Mouse (Mus musculus): ENCODE measurements around the gene Ush2a.

Gene Ush2a

GRCm38 (mm10) chr1:188543364-188543763 is 281.5 kb downstream of the Ush2a start:
- DNase-seq (ENCODE audit: low spot score): no peak

- no peak for DNase-seq (ENCODE audit: low spot score)
Observed at GRCm38 (mm10) chr1:188549686-188550085, 287.9 kb downstream of the Ush2a start.

GRCm38 (mm10) chr1:188551802-188552201 is 290.0 kb downstream of the Ush2a start:
- no peak for DNase-seq (ENCODE audit: low spot score)

- DNase-seq (ENCODE audit: low spot score): no peak
Observed at GRCm38 (mm10) chr1:188558911-188559310, 297.1 kb downstream of the Ush2a start.

GRCm38 (mm10) chr1:188566229-188566628 is 304.4 kb downstream of the Ush2a start:
- no peak for DNase-seq (ENCODE audit: low spot score)

GRCm38 (mm10) chr1:188567486-188567885 is 305.7 kb downstream of the Ush2a start:
- DNase-seq (ENCODE audit: low spot score): no peak

GRCm38 (mm10) chr1:188568295-188568961 is 306.6 kb downstream of the Ush2a start:
- DNase-seq (ENCODE audit: low spot score): no peak

- DNase-seq (ENCODE audit: low spot score): no peak
Observed at GRCm38 (mm10) chr1:188576246-188576747, 314.5 kb downstream of the Ush2a start.

GRCm38 (mm10) chr1:188577376-188577775 is 315.6 kb downstream of the Ush2a start:
- DNase-seq (ENCODE audit: low spot score): no peak

- DNase-seq (ENCODE audit: low spot score): no peak
Observed at GRCm38 (mm10) chr1:188581136-188581535, 319.3 kb downstream of the Ush2a start.

GRCm38 (mm10) chr1:188595251-188595650 is 333.4 kb downstream of the Ush2a start:
- no peak for DNase-seq (ENCODE audit: low spot score)

- DNase-seq (ENCODE audit: low spot score): no peak
Observed at GRCm38 (mm10) chr1:188598052-188598451, 336.2 kb downstream of the Ush2a start.

GRCm38 (mm10) chr1:188599134-188599533 is 337.3 kb downstream of the Ush2a start:
- DNase-seq (ENCODE audit: low spot score): no peak

GRCm38 (mm10) chr1:188606450-188606849 is 344.6 kb downstream of the Ush2a start:
- DNase-seq (ENCODE audit: low spot score): no peak

- DNase-seq (ENCODE audit: low spot score): no peak
Observed at GRCm38 (mm10) chr1:188616547-188616946, 354.7 kb downstream of the Ush2a start.

GRCm38 (mm10) chr1:188633736-188634135 is 371.9 kb downstream of the Ush2a start:
- no peak for DNase-seq (ENCODE audit: low spot score)

- no peak for DNase-seq (ENCODE audit: low spot score)
Observed at GRCm38 (mm10) chr1:188639666-188640065, 377.8 kb downstream of the Ush2a start.

- DNase-seq (ENCODE audit: low spot score): no peak
Observed at GRCm38 (mm10) chr1:188643156-188643555, 381.3 kb downstream of the Ush2a start.

GRCm38 (mm10) chr1:188653001-188653400 is 391.2 kb downstream of the Ush2a start:
- DNase-seq (ENCODE audit: low spot score): no peak

- DNase-seq (ENCODE audit: low spot score): no peak
Observed at GRCm38 (mm10) chr1:188656121-188656520, 394.3 kb downstream of the Ush2a start.

- no peak for DNase-seq (ENCODE audit: low spot score)
Observed at GRCm38 (mm10) chr1:188659159-188659558, 397.3 kb downstream of the Ush2a start.

GRCm38 (mm10) chr1:188660339-188660738 is 398.5 kb downstream of the Ush2a start:
- DNase-seq (ENCODE audit: low spot score): no peak

- DNase-seq (ENCODE audit: low spot score): no peak
Observed at GRCm38 (mm10) chr1:188660882-188661281, 399.1 kb downstream of the Ush2a start.

GRCm38 (mm10) chr1:188667460-188667859 is 405.6 kb downstream of the Ush2a start:
- no peak for DNase-seq (ENCODE audit: low spot score)
